Mouse (Mus musculus) kidney, adult 2 months (tissue): Measurements from ENCODE around the gene Wbp4. TPM values are rescaled to one million over a fixed set of nuclear protein-coding genes. Genes with fewer than 3 reads are reported as not detected.
A peak's percentile ranks its signal among the peaks of the same experiment; 100 is the strongest.

Source experiments
- DNase-seq: peaks from one replicate; pipeline ENCODE4 v3.0.0; 2021
- H3K27ac ChIP-seq: fragments of 200-500 bp; 2 replicates; pipeline ENCODE4 v1.5.1; 2012; ENCODE audit warnings: low read depth, low read length, control low read depth, inconsistent platforms; ENCODE audit not compliant: insufficient read depth
- H3K27me3 ChIP-seq: fragments of 200-500 bp; replicated peaks from 2 replicates; pipeline ENCODE4 v1.6.1; 2012; ENCODE audit warnings: mild to moderate bottlenecking, moderate library complexity, low read length, inconsistent platforms; ENCODE audit not compliant: control insufficient read depth, insufficient read depth
- H3K36me3 ChIP-seq: fragments of 200-500 bp; 2 replicates; pipeline ENCODE4 v1.6.1; 2012; ENCODE audit warnings: mild to moderate bottlenecking, moderate library complexity, low read length, inconsistent platforms; ENCODE audit not compliant: control insufficient read depth, insufficient read depth
- H3K4me1 ChIP-seq: fragments of 200-500 bp; 2 replicates; pipeline ENCODE4 v1.6.1; 2011; ENCODE audit warnings: low read length; ENCODE audit not compliant: control insufficient read depth, insufficient read depth
- H3K4me3 ChIP-seq: fragments of 200-500 bp; 2 replicates; pipeline ENCODE4 v1.5.1; 2011; ENCODE audit warnings: mild to moderate bottlenecking, low read depth, low read length, control low read depth; ENCODE audit not compliant: insufficient read depth
- CTCF ChIP-seq: fragments of 200-500 bp; conservative IDR thresholded peaks from 2 replicates; pipeline ENCODE4 v1.5.1; 2011; ENCODE audit warnings: low read depth, mild to moderate bottlenecking, control low read depth, low read length, moderate library complexity, mixed read lengths; ENCODE audit not compliant: insufficient read depth, insufficient read length
- POLR2A ChIP-seq: fragments of 200-500 bp; IDR thresholded peaks from one replicate; pipeline ENCODE4 v1.6.1; 2011; ENCODE audit warnings: low read depth, low read length, control low read depth
- WGBS: fragments of 180-500 bp; shearing (Covaris S2); methylation state at CpG from one replicate; pipeline ENCODE4 v1.1.7; 2018; 5-methylcytosine and 5-hydroxymethylcytosine counted together
- polyA plus RNA-seq: library from polyadenylated mRNA; depleted of rRNA; stranded (reverse); fragments of >200 nt; gene quantifications from 2 replicates; pipeline ENCODE4 v1.2.3, GENCODE M21; 2012

Gene Wbp4
- polyA plus RNA-seq, 1 experiment, result 5.0 TPM

- DNase-seq, result no peak
- Histone ChIP-seq H3K4me1 (peaks cover 40% of the 10 kb centered on the region), H3K27me3 (no peaks in the 10 kb centered on the region), H3K4me3 (no peak overlapping the region), H3K36me3 (no peaks in the 10 kb centered on the region), H3K27ac (0 out of 2 replicates have a peak overlapping the region, but pooled peaks have one; percentile 52)
- 61% methylated on average over 2 of the region's 2 CpGs for whole genome bisulfite sequencing
- no peak for TF ChIP-seq POLR2A
Measured at GRCm38 (mm10) chr14:79516751-79517150, 35.4 kb upstream of the Wbp4 start.

DNA sequence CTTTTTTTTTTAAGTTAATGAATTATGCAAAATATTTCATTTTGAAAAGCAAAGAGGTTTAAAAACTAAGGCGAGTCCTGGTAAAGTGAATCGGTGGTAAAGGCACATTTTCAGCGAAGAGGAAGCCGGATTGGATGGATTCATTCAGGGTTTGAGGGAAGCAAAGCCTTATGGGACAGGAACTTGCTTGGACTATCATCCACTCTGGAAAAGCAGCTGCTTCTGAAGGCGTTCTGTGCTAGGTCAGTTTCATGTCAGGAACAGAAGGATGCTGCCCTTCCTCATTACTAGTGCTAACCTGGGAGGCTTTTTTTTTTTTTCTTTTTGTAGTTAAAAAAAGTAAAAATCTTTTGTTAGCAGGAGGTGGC lies 34.9 kb upstream of the Wbp4 start:
- no peak for TF ChIP-seq POLR2A
- TF ChIP-seq CTCF, result no peak
- H3K4me1 ChIP-seq, result peaks cover 37% of the 10 kb centered on the region
- 0 out of 2 replicates have a peak overlapping the region, but pooled peaks have one; percentile 31 for H3K4me3 ChIP-seq
- H3K36me3 ChIP-seq, result no peaks in the 10 kb centered on the region
- H3K27ac ChIP-seq, result 0 out of 2 replicates have a peak overlapping the region, but pooled peaks have one; percentile 22
- 55% methylated on average over 5 of the region's 5 CpGs for WGBS
- no peaks in the 10 kb centered on the region for H3K27me3 ChIP-seq
- DNase-seq, result no peak

- peak; percentile 59 for DNase-seq
- H3K27me3 ChIP-seq, result no peaks in the 10 kb centered on the region
- peaks cover 36% of the 10 kb centered on the region for H3K4me1 ChIP-seq
- H3K36me3 ChIP-seq, result no peaks in the 10 kb centered on the region
- H3K27ac ChIP-seq, result peak overlapping the region; percentile 84
- TF ChIP-seq CTCF (no peak), POLR2A (no peak)
- H3K4me3 ChIP-seq, result peak overlapping the region; percentile 9; the same call in 1 of the 2 replicates
- WGBS, result 37% methylated on average over 8 of the region's 8 CpGs
Measured at GRCm38 (mm10) chr14:79515511-79516242, 34.4 kb upstream of the Wbp4 start.

DNA sequence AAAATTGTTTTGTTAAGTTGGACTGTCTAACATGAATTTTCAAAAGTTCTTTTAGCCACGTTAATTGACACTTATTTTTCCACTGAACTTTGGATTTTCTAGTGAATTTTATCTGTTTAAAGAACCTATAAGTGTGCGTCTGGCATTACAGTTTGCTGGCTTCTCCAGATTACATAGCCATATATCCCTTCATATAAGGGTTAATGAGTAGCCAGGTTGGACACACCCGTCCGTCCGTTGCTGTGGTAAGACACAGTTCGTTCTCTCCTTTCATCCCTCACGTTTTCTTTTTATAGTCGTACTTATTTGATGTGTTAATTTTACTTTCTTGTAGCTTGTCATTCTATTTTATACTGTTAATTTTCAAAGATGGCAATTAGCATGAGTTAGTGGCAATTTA lies 33.8 kb upstream of the Wbp4 start:
- 33% methylated on average over 8 of the region's 8 CpGs for WGBS
- no peaks in the 10 kb centered on the region for H3K36me3 ChIP-seq
- DNase-seq, result no peak
- H3K4me3 ChIP-seq, result peak overlapping the region; percentile 9; the same call in 1 of the 2 replicates
- no peaks in the 10 kb centered on the region for H3K27me3 ChIP-seq
- H3K27ac ChIP-seq, result peak overlapping the region; percentile 84; the same call in 1 of the 2 replicates
- peaks cover 36% of the 10 kb centered on the region for H3K4me1 ChIP-seq
- TF ChIP-seq CTCF (no peak), POLR2A (no peak)

- Histone ChIP-seq H3K4me3 (no peak overlapping the region), H3K36me3 (no peaks in the 10 kb centered on the region), H3K27ac (no peak overlapping the region), H3K27me3 (no peaks in the 10 kb centered on the region), H3K4me1 (peaks cover 39% of the 10 kb centered on the region)
- 0 out of 2 replicates have a peak, but pooled peaks have one; percentile 19 for TF ChIP-seq CTCF
- no peak for TF ChIP-seq POLR2A
- DNase-seq, result no peak
- 84% methylated on average over 2 of the region's 2 CpGs for WGBS
Measured at GRCm38 (mm10) chr14:79513951-79514350, 32.6 kb upstream of the Wbp4 start.

DNA sequence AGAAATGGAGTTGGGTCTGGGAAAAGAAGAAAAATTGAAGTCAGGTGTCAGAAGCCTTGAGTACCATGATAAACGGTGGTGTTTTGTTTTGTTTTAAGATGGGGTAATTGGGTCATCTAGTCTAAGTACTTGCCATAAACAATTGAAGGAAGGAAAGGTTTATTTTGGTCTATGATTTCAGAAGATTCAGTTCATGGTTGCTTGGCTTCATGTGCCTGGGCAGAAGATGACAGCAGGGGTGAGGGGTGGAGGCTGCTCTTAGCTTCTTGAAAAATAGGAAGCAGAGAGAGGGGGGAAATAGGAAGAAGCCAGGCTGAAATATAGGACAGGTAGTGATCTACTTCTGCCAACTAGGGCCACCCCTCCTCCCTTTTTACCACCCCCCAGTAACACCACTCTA lies 30.2 kb upstream of the Wbp4 start:
- H3K27ac ChIP-seq, result peak overlapping the region; percentile 83
- H3K4me3 ChIP-seq, result no peak overlapping the region
- H3K27me3 ChIP-seq, result no peaks in the 10 kb centered on the region
- 39% methylated on average over 1 of the region's 1 CpGs for WGBS
- no peaks in the 10 kb centered on the region for H3K36me3 ChIP-seq
- peak; percentile 69 for DNase-seq
- TF ChIP-seq POLR2A (no peak), CTCF (no peak)
- H3K4me1 ChIP-seq, result peaks cover 23% of the 10 kb centered on the region

DNA sequence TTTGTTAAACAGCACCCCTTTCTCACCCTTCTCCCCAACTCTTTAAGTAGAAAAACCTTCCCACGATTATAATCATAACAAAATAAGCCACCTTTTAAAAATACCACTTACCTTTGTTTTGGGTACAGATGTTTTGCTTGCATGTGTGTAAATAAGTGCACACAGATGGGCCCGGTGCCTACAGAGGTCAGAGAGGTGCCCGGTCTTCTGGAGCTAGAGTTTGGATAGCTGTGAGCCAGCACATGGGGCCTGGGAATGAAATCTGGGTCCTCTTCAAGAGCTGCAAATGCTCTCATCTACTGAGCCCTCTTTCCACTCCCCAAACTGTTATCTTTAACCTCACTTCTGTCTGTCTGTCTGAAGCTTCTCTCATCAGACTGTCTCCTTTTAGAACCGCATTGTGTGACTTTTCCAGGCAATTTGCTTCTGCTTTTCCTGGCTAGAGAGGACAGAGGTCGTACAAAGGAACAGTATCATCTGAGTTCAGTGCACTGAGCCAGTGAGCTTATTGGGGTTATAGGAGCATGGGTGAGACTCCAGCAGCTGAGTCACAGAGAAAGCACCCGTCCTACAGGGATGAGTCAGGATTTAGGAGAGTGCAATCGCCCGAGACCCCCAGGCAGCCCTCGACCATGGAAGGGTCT lies 27.5 kb upstream of the Wbp4 start:
- 45% methylated on average over 9 of the region's 9 CpGs for WGBS
- Histone ChIP-seq H3K4me3 (no peak overlapping the region), H3K36me3 (no peaks in the 10 kb centered on the region), H3K27me3 (no peaks in the 10 kb centered on the region), H3K4me1 (peaks cover 19% of the 10 kb centered on the region), H3K27ac (no peak overlapping the region)
- no peak for DNase-seq
- TF ChIP-seq POLR2A, result no peak
- TF ChIP-seq CTCF, result no peak
